Mouse (Mus musculus): ENCODE results near the gene Thrsp. TPM values are rescaled to one million over a fixed set of nuclear protein-coding genes. Genes with fewer than 3 reads are reported as not detected.

The Thrsp gene
- total and polyA plus RNA-seq, 2 experiments from 2014 or later: 6.3 to 6.4 TPM

GRCm38 (mm10) chr7:97391293-97392078 lies 26.0 kb downstream of the Thrsp start:
- 39% methylated on average over 13 of the region's 13 CpGs for WGBS
- ATAC-seq: peak; percentile 69

GRCm38 (mm10) chr7:97388541-97388940 lies 29.0 kb downstream of the Thrsp start:
- Histone ChIP-seq H3K4me1 (ENCODE audit: insufficient read depth, low read length) (no peaks in the 10 kb centered on the region), H3K36me3 (ENCODE audit: insufficient read depth, low read length) (peaks cover 9% of the 10 kb centered on the region), H3K27me3 (ENCODE audit: insufficient read depth, low read length) (no peaks in the 10 kb centered on the region), H3K4me3 (ENCODE audit: low read length) (no peak overlapping the region), H3K4me2 (ENCODE audit: low read depth, low read length) (no peak overlapping the region), H3K9me3 (ENCODE audit: low read length) (no peaks in the 10 kb centered on the region), H3K27ac (no peak overlapping the region), H3K9ac (replicated peaks; ENCODE audit: low read length) (no peak overlapping the region)
- ATAC-seq: no peak
- WGBS: 89% methylated on average over 4 of the region's 4 CpGs
- no peak for TF ChIP-seq CTCF (IDR thresholded peaks at IDR 0.05; ENCODE audit: low read depth)
- no peak for DNase-seq (ENCODE audit: low spot score)

More at GRCm38 (mm10) chr7:97391293-97392078, 26.0 kb downstream of the Thrsp start:
- no peaks in the 10 kb centered on the region for H3K4me1 ChIP-seq (ENCODE audit: insufficient read depth, low read length)
- no peaks in the 10 kb centered on the region for H3K9me3 ChIP-seq (ENCODE audit: low read length)
- TF ChIP-seq CTCF (IDR thresholded peaks at IDR 0.05; ENCODE audit: low read depth): no peak
- H3K9ac ChIP-seq (replicated peaks; ENCODE audit: low read length): no peak overlapping the region
- H3K27ac ChIP-seq: peak overlapping the region; percentile 12; the same call in 1 of the 2 replicates
- DNase-seq (ENCODE audit: low spot score): peak; percentile 63
- no peaks in the 10 kb centered on the region for H3K27me3 ChIP-seq (ENCODE audit: insufficient read depth, low read length)
- peaks cover 5% of the 10 kb centered on the region for H3K36me3 ChIP-seq (ENCODE audit: insufficient read depth, low read length)
- no peak overlapping the region for H3K4me3 ChIP-seq (ENCODE audit: low read length)
- no peak overlapping the region for H3K4me2 ChIP-seq (ENCODE audit: low read depth, low read length)

GRCm38 (mm10) chr7:97387561-97388147 lies 29.9 kb downstream of the Thrsp start:
- no peaks in the 10 kb centered on the region for H3K4me1 ChIP-seq (ENCODE audit: insufficient read depth, low read length)
- no peaks in the 10 kb centered on the region for H3K9me3 ChIP-seq (ENCODE audit: low read length)
- no peak for ATAC-seq
- H3K9ac ChIP-seq (replicated peaks; ENCODE audit: low read length): no peak overlapping the region
- H3K36me3 ChIP-seq (ENCODE audit: insufficient read depth, low read length): peaks cover 11% of the 10 kb centered on the region
- peak overlapping the region; percentile 75 for H3K27ac ChIP-seq
- WGBS: 68% methylated on average over 8 of the region's 8 CpGs
- DNase-seq (ENCODE audit: low spot score): no peak
- TF ChIP-seq CTCF (IDR thresholded peaks at IDR 0.05; ENCODE audit: low read depth): no peak
- no peak overlapping the region for H3K4me2 ChIP-seq (ENCODE audit: low read depth, low read length)
- no peak overlapping the region for H3K4me3 ChIP-seq (ENCODE audit: low read length)
- H3K27me3 ChIP-seq (ENCODE audit: insufficient read depth, low read length): no peaks in the 10 kb centered on the region

GRCm38 (mm10) chr7:97386806-97387370 lies 30.6 kb downstream of the Thrsp start:
- Histone ChIP-seq H3K27ac (peak overlapping the region; percentile 75), H3K27me3 (ENCODE audit: insufficient read depth, low read length) (no peaks in the 10 kb centered on the region), H3K9me3 (ENCODE audit: low read length) (no peaks in the 10 kb centered on the region), H3K36me3 (ENCODE audit: insufficient read depth, low read length) (peaks cover 12% of the 10 kb centered on the region), H3K9ac (replicated peaks; ENCODE audit: low read length) (no peak overlapping the region), H3K4me2 (ENCODE audit: low read depth, low read length) (no peak overlapping the region), H3K4me3 (ENCODE audit: low read length) (no peak overlapping the region), H3K4me1 (ENCODE audit: insufficient read depth, low read length) (no peaks in the 10 kb centered on the region)
- ATAC-seq (peak; percentile 94), DNase-seq (ENCODE audit: low spot score) (peak; percentile 90)
- 48% methylated on average over 5 of the region's 5 CpGs for WGBS
- peak; percentile 43 for TF ChIP-seq CTCF (IDR thresholded peaks at IDR 0.05; ENCODE audit: low read depth)

GRCm38 (mm10) chr7:97386106-97386805 lies 31.3 kb downstream of the Thrsp start:
- H3K4me1 ChIP-seq (ENCODE audit: insufficient read depth, low read length): no peaks in the 10 kb centered on the region
- no peak for TF ChIP-seq CTCF (IDR thresholded peaks at IDR 0.05; ENCODE audit: low read depth)
- no peaks in the 10 kb centered on the region for H3K9me3 ChIP-seq (ENCODE audit: low read length)
- no peak for DNase-seq (ENCODE audit: low spot score)
- no peak for ATAC-seq
- peaks cover 12% of the 10 kb centered on the region for H3K36me3 ChIP-seq (ENCODE audit: insufficient read depth, low read length)
- H3K4me3 ChIP-seq (ENCODE audit: low read length): no peak overlapping the region
- WGBS: 73% methylated on average over 7 of the region's 7 CpGs
- no peak overlapping the region for H3K9ac ChIP-seq (replicated peaks; ENCODE audit: low read length)
- H3K27ac ChIP-seq: peak overlapping the region; percentile 75
- no peaks in the 10 kb centered on the region for H3K27me3 ChIP-seq (ENCODE audit: insufficient read depth, low read length)
- H3K4me2 ChIP-seq (ENCODE audit: low read depth, low read length): no peak overlapping the region

- ATAC-seq: no peak
- Histone ChIP-seq H3K27ac (no peak overlapping the region), H3K4me1 (ENCODE audit: insufficient read depth, low read length) (no peaks in the 10 kb centered on the region), H3K4me2 (ENCODE audit: low read depth, low read length) (no peak overlapping the region), H3K36me3 (ENCODE audit: insufficient read depth, low read length) (peaks cover 27% of the 10 kb centered on the region), H3K27me3 (ENCODE audit: insufficient read depth, low read length) (no peaks in the 10 kb centered on the region), H3K9me3 (ENCODE audit: low read length) (no peaks in the 10 kb centered on the region), H3K4me3 (ENCODE audit: low read length) (no peak overlapping the region), H3K9ac (replicated peaks; ENCODE audit: low read length) (no peak overlapping the region)
- DNase-seq (ENCODE audit: low spot score): no peak
- no peak for TF ChIP-seq CTCF (IDR thresholded peaks at IDR 0.05; ENCODE audit: low read depth)
- WGBS: 88% methylated on average over 10 of the region's 10 CpGs
These were observed 33.9 kb downstream of the Thrsp start for GRCm38 (mm10) chr7:97383496-97384132.
